Mouse (Mus musculus) CH12.LX (cell line): Measurements from ENCODE around the gene Cfap74. TPM values are rescaled to one million over a fixed set of nuclear protein-coding genes. Genes with fewer than 3 reads are reported as not detected.

Source experiments
- DNase-seq: peaks from one replicate; pipeline ENCODE4 v3.0.0-alpha.2; 2013; ENCODE audit errors: extremely low read depth
- H3K27ac ChIP-seq: 2 replicates; pipeline ENCODE4 v1.5.1; 2012; ENCODE audit warnings: low read depth, mild to moderate bottlenecking, control low read depth, moderate library complexity; ENCODE audit not compliant: insufficient read depth
- H3K27me3 ChIP-seq: replicated peaks from 2 replicates; pipeline ENCODE3; 2012; ENCODE audit warnings: inconsistent platforms
- H3K36me3 ChIP-seq, 2 experiments: replicated peaks in 1 of 2; 2 replicates each; pipeline versions ENCODE3 to v1.6.1; 2012; ENCODE audit warnings: inconsistent platforms in 1 of 2, low read length in 1 of 2, mild to moderate bottlenecking in 1 of 2, mixed read lengths in 1 of 2, moderate library complexity in 1 of 2; ENCODE audit not compliant: control insufficient read depth in 1 of 2, insufficient read depth in 1 of 2
- H3K4me1 ChIP-seq, 2 experiments: 2 replicates each; pipeline ENCODE4 v1.6.1; 2012; ENCODE audit warnings: inconsistent platforms in 1 of 2, moderate library complexity in 1 of 2; ENCODE audit not compliant: insufficient read depth in 2 of 2, control insufficient read depth in 1 of 2
- H3K4me2 ChIP-seq: 2 replicates; pipeline ENCODE4 v1.6.1; 2012; ENCODE audit warnings: low read depth, mild to moderate bottlenecking, control low read depth; ENCODE audit not compliant: poor library complexity, insufficient read depth, severe bottlenecking
- H3K4me3 ChIP-seq, 3 experiments: fragments of 150-350 bp in 1 of 3; sonication (generic) in 1 of 3; replicated peaks in 1 of 3; 2 replicates each; pipeline versions ENCODE3 to v1.5.1; 2011 to 2012; ENCODE audit warnings: low read depth in 2 of 3, low read length in 2 of 3, mild to moderate bottlenecking in 2 of 3, moderate library complexity in 2 of 3, control low read depth in 1 of 3, improper control_type of control experiment in 1 of 3, inconsistent platforms in 1 of 3, mixed read lengths in 1 of 3; ENCODE audit not compliant: poor library complexity in 1 of 3
- H3K79me2 ChIP-seq: replicated peaks from 2 replicates; pipeline ENCODE4 v1.6.1; 2012; ENCODE audit warnings: mild to moderate bottlenecking, moderate library complexity; ENCODE audit not compliant: control insufficient read depth, poor library complexity, insufficient read depth, severe bottlenecking; ENCODE audit errors: extremely low read depth
- H3K9ac ChIP-seq: 2 replicates; pipeline ENCODE4 v1.6.1; 2012; ENCODE audit warnings: low read depth, mild to moderate bottlenecking, control low read depth, moderate library complexity; ENCODE audit not compliant: insufficient read depth
- H3K9me3 ChIP-seq: replicated peaks from 2 replicates; pipeline ENCODE3; 2012; ENCODE audit warnings: low read length, inconsistent platforms, mixed read lengths
- BHLHE40 ChIP-seq: IDR thresholded peaks from 2 replicates; pipeline ENCODE4 v1.6.1; 2011; ENCODE audit warnings: mild to moderate bottlenecking, low read depth, low read length, improper control_type of control experiment
- CHD1 ChIP-seq: IDR thresholded peaks from 2 replicates; pipeline ENCODE4 v1.6.1; 2012; ENCODE audit warnings: low read depth, low read length, improper control_type of control experiment, inconsistent platforms
- CHD2 ChIP-seq: IDR thresholded peaks from 2 replicates; pipeline ENCODE4 v1.6.1; 2011; ENCODE audit warnings: low read length, improper control_type of control experiment
- CTCF ChIP-seq, 2 experiments: IDR thresholded peaks in 1 of 2; conservative IDR thresholded peaks in 1 of 2; 2 replicates each; pipeline ENCODE4 v1.5.1; 2011 to 2012; ENCODE audit warnings: low read depth in 2 of 2, low read length in 2 of 2, improper control_type of control experiment in 1 of 2, inconsistent platforms in 1 of 2, mild to moderate bottlenecking in 1 of 2, moderate library complexity in 1 of 2
- E2F4 ChIP-seq: IDR thresholded peaks from 2 replicates; pipeline ENCODE4 v1.6.1; 2011; ENCODE audit warnings: low read depth, low read length, improper control_type of control experiment; ENCODE audit not compliant: insufficient replicate concordance
- ELF1 ChIP-seq: IDR thresholded peaks from 2 replicates; pipeline ENCODE4 v1.6.1; 2014; ENCODE audit warnings: low read depth, mild to moderate bottlenecking, inconsistent platforms, low read length, improper control_type of control experiment
- EP300 ChIP-seq: IDR thresholded peaks from 2 replicates; pipeline ENCODE4 v1.6.1; 2011; ENCODE audit warnings: low read length, improper control_type of control experiment
- ETS1 ChIP-seq: conservative IDR thresholded peaks from 2 replicates; pipeline ENCODE4 v1.6.1; 2012; ENCODE audit warnings: low read depth, mild to moderate bottlenecking, inconsistent platforms, low read length, improper control_type of control experiment, moderate library complexity
- GABPA ChIP-seq: IDR thresholded peaks from 2 replicates; pipeline ENCODE4 v1.6.1; 2012; ENCODE audit warnings: low read depth, low read length, improper control_type of control experiment, inconsistent platforms; ENCODE audit not compliant: insufficient replicate concordance
- HCFC1 ChIP-seq: IDR thresholded peaks from 2 replicates; pipeline ENCODE4 v1.6.1; 2012; ENCODE audit warnings: low read depth, mild to moderate bottlenecking, inconsistent platforms, low read length, improper control_type of control experiment
- IRF4 ChIP-seq: IDR thresholded peaks from 2 replicates; pipeline ENCODE4 v1.6.1; 2014; ENCODE audit warnings: low read depth, mild to moderate bottlenecking, inconsistent platforms, low read length, improper control_type of control experiment
- JUN ChIP-seq: IDR thresholded peaks from 2 replicates; pipeline ENCODE4 v1.6.1; 2011; ENCODE audit warnings: low read depth, mild to moderate bottlenecking, low read length, improper control_type of control experiment, moderate library complexity; ENCODE audit not compliant: insufficient read depth
- JUND ChIP-seq: conservative IDR thresholded peaks from 2 replicates; pipeline ENCODE4 v1.6.1; 2011; ENCODE audit warnings: low read depth, low read length, improper control_type of control experiment
- KAT2A ChIP-seq: IDR thresholded peaks from 2 replicates; pipeline ENCODE4 v1.6.1; 2012; ENCODE audit warnings: low read length, improper control_type of control experiment, inconsistent platforms; ENCODE audit not compliant: insufficient replicate concordance
- MAFK ChIP-seq: IDR thresholded peaks from 2 replicates; pipeline ENCODE4 v1.6.1; 2011; ENCODE audit warnings: low read length, improper control_type of control experiment; ENCODE audit not compliant: insufficient replicate concordance
- MAX ChIP-seq: IDR thresholded peaks from 2 replicates; pipeline ENCODE4 v1.6.1; 2011; ENCODE audit warnings: low read length, improper control_type of control experiment
- MAZ ChIP-seq: IDR thresholded peaks from 2 replicates; pipeline ENCODE4 v1.6.1; 2012; ENCODE audit warnings: low read depth, mild to moderate bottlenecking, inconsistent platforms, low read length, improper control_type of control experiment, moderate library complexity
- MEF2A ChIP-seq: IDR thresholded peaks from 2 replicates; pipeline ENCODE4 v1.6.1; 2014; ENCODE audit warnings: low read depth, mild to moderate bottlenecking, inconsistent platforms, low read length, improper control_type of control experiment, borderline replicate concordance
- MXI1 ChIP-seq: IDR thresholded peaks from 2 replicates; pipeline ENCODE4 v1.6.1; 2011; ENCODE audit warnings: mild to moderate bottlenecking, low read depth, low read length, improper control_type of control experiment
- MYC ChIP-seq: IDR thresholded peaks from 2 replicates; pipeline ENCODE4 v1.6.1; 2011; ENCODE audit warnings: low read depth, mild to moderate bottlenecking, improper control_type of control experiment, low read length
- NELFE ChIP-seq: IDR thresholded peaks from 2 replicates; pipeline ENCODE4 v1.6.1; 2011; ENCODE audit warnings: low read depth, low read length, improper control_type of control experiment
- NRF1 ChIP-seq: IDR thresholded peaks from 2 replicates; pipeline ENCODE4 v1.6.1; 2014; ENCODE audit warnings: low read depth, mild to moderate bottlenecking, inconsistent platforms, low read length, improper control_type of control experiment, moderate library complexity
- PAX5 ChIP-seq: IDR thresholded peaks from 2 replicates; pipeline ENCODE4 v1.6.1; 2012; ENCODE audit warnings: low read length, inconsistent platforms, mixed read lengths
- POLR2A ChIP-seq: IDR thresholded peaks from 2 replicates; pipeline ENCODE4 v1.6.1; 2011; ENCODE audit warnings: low read depth, mild to moderate bottlenecking, improper control_type of control experiment, low read length
- POLR2AphosphoS2 ChIP-seq: IDR thresholded peaks from 2 replicates; pipeline ENCODE4 v1.6.1; 2011; ENCODE audit warnings: low read depth, low read length, improper control_type of control experiment
- RAD21 ChIP-seq: IDR thresholded peaks from 2 replicates; pipeline ENCODE4 v1.6.1; 2011; ENCODE audit warnings: low read depth, mild to moderate bottlenecking, low read length, improper control_type of control experiment, moderate library complexity
- RCOR1 ChIP-seq: conservative IDR thresholded peaks from 2 replicates; pipeline ENCODE4 v1.6.1; 2012; ENCODE audit warnings: low read depth, mild to moderate bottlenecking, inconsistent platforms, low read length, improper control_type of control experiment
- SIN3A ChIP-seq: IDR thresholded peaks from 2 replicates; pipeline ENCODE4 v1.6.1; 2012; ENCODE audit warnings: low read length, improper control_type of control experiment, inconsistent platforms
- SMC3 ChIP-seq: IDR thresholded peaks from 2 replicates; pipeline ENCODE4 v1.6.1; 2011; ENCODE audit warnings: low read depth, low read length, improper control_type of control experiment
- TBP ChIP-seq: conservative IDR thresholded peaks from 2 replicates; pipeline ENCODE4 v1.6.1; 2011; ENCODE audit warnings: low read depth, low read length, improper control_type of control experiment
- TCF12 ChIP-seq: IDR thresholded peaks from 2 replicates; pipeline ENCODE4 v1.6.1; 2014; ENCODE audit warnings: low read depth, mild to moderate bottlenecking, inconsistent platforms, low read length, improper control_type of control experiment
- UBTF ChIP-seq: IDR thresholded peaks from 2 replicates; pipeline ENCODE4 v1.6.1; 2012; ENCODE audit warnings: low read depth, mild to moderate bottlenecking, inconsistent platforms, low read length, improper control_type of control experiment, moderate library complexity
- USF1 ChIP-seq: IDR thresholded peaks from 2 replicates; pipeline ENCODE4 v1.6.1; 2014; ENCODE audit warnings: low read depth, mild to moderate bottlenecking, inconsistent platforms, low read length, improper control_type of control experiment
- USF2 ChIP-seq: conservative IDR thresholded peaks from 2 replicates; pipeline ENCODE4 v1.6.1; 2011; ENCODE audit warnings: low read depth, low read length, improper control_type of control experiment
- ZC3H11A ChIP-seq: IDR thresholded peaks from 2 replicates; pipeline ENCODE4 v1.6.1; 2012; ENCODE audit warnings: low read depth, mild to moderate bottlenecking, inconsistent platforms, low read length, improper control_type of control experiment
- ZKSCAN1 ChIP-seq: IDR thresholded peaks from 2 replicates; pipeline ENCODE4 v1.6.1; 2012; ENCODE audit warnings: low read depth, inconsistent platforms, low read length, improper control_type of control experiment, borderline replicate concordance
- ZMIZ1 ChIP-seq: IDR thresholded peaks from 2 replicates; pipeline ENCODE4 v1.6.1; 2012; ENCODE audit warnings: low read depth, mild to moderate bottlenecking, inconsistent platforms, low read length, improper control_type of control experiment
- ZNF384 ChIP-seq: IDR thresholded peaks from 2 replicates; pipeline ENCODE4 v1.6.1; 2012; ENCODE audit warnings: low read depth, low read length, improper control_type of control experiment, inconsistent platforms
- dilution Hi-C: fragments of 300-500 bp; cut with MboI; formaldehyde crosslinking; loops from 2 replicates; pipeline ENCODE4 v1.14.3; 2020; ENCODE audit warnings: low sequenced_read_pairs; ENCODE audit not compliant: extremely low pct_unique_long_range_greater_than_20kb, extremely low pct_ligation_motif_present
- in situ Hi-C: fragments of 300-500 bp; cut with MboI; formaldehyde crosslinking; loops from 3 replicates; pipeline ENCODE4 v1.14.3; 2019; ENCODE audit warnings: low sequenced_read_pairs, low pct_ligation_motif_present, low pct_unique_long_range_greater_than_20kb, mixed read lengths
- polyA plus RNA-seq: library from polyadenylated mRNA; unstranded; fragments of >175 nt; gene quantifications from 2 replicates; pipeline ENCODE4 v1.2.1, GENCODE M21; 2012; ENCODE audit warnings: low read depth; ENCODE audit not compliant: insufficient read length
- total RNA-seq, 2 experiments: library from RNA; depleted of rRNA; stranded (reverse); fragments of 300-350 nt in 1 of 2; fragments of >200 nt in 1 of 2; gene quantifications; 2 replicates each; pipeline ENCODE4 v1.2.3; 2012 to 2014

Cfap74 gene
- total and polyA plus RNA-seq, 3 experiments = 4.7 to 8.5 (median 5.2) TPM

GRCm38 (mm10) chr4:155361303-155361791 lies 47.6 kb upstream of the Cfap74 start, which contains the start of gene Prkcz:
Gene Prkcz (minus strand): TSS chr4:155361361.
- dilution Hi-C loops = no loop called here
- Histone ChIP-seq H3K4me2 (peak within 1 kb of the TSS; percentile 17), H3K27me3 (peaks cover 50% of the 10 kb centered on the region), H3K79me2 (no peaks in the 10 kb centered on the region), H3K27ac (no peak within 1 kb of the TSS; the same call in 1 of the 2 replicates), H3K4me3 (peak within 1 kb of the TSS; percentile 6 to 68 (median 42)), H3K4me1 (peaks cover 26 to 28% of the 10 kb centered on the region in 2 experiments), H3K36me3 (no peaks in the 10 kb centered on the region), H3K9me3 (peaks cover 13% of the 10 kb centered on the region), H3K9ac (peak within 1 kb of the TSS; percentile 4; the same call in 1 of the 2 replicates)
- in situ Hi-C loops = loop anchor here (10.0 kb wide), 1 partner anchor 213 kb away; no protein-coding TSS in a partner anchor
- TF ChIP-seq ZMIZ1 (no peak; the same call in 1 of the 2 replicates), ELF1 (peak; percentile 69; the same call in 1 of the 2 replicates), TCF12 (peak; percentile 66), MAX (peak; percentile 32; the same call in 1 of the 2 replicates), UBTF (no peak; the same call in 1 of the 2 replicates), NRF1 (peak; percentile 41), EP300 (no peak), RAD21 (no peak), SMC3 (no peak), MYC (no peak), MXI1 (peak; percentile 55), POLR2A (peak; percentile 71), E2F4 (no peak), USF2 (no peak), USF1 (no peak), ZC3H11A (no peak), RCOR1 (no peak), KAT2A (no peak), MAFK (no peak), JUND (no peak), PAX5 (no peak), CHD1 (no peak), CTCF (conservative IDR thresholded peaks at IDR 0.05 in 1 of 2, IDR thresholded peaks at IDR 0.05 in 1 of 2; ENCODE audit: low read depth in 2 of 2, low read length in 2 of 2) (no peak), IRF4 (0 out of 2 replicates have a peak, but pooled peaks have one; percentile 15), JUN (no peak), SIN3A (peak; percentile 84), MAZ (peak; percentile 58; the same call in 1 of the 2 replicates), TBP (no peak), ZNF384 (no peak), NELFE (peak; percentile 63; the same call in 1 of the 2 replicates), GABPA (no peak), POLR2AphosphoS2 (no peak), BHLHE40 (peak; percentile 66), MEF2A (no peak), ETS1 (no peak), CHD2 (peak; percentile 86), HCFC1 (peak; percentile 40; the same call in 1 of the 2 replicates), ZKSCAN1 (no peak)
- DNase-seq = no peak
